Mouse (Mus musculus) embryo, embryonic 11 days (tissue): ENCODE results near the gene Hoxa6.

ENCODE experiments used
- DNase-seq: peaks from one replicate; pipeline ENCODE4 v3.0.0-alpha.2; 2015

Gene Hoxa6

GRCm38 (mm10) chr6:52161336-52162092 lies 47.0 kb downstream of the Hoxa6 start:
- peak; percentile 39 for DNase-seq

GRCm38 (mm10) chr6:52160511-52161335 lies 47.8 kb downstream of the Hoxa6 start:
- peak; percentile 81 for DNase-seq

DNA sequence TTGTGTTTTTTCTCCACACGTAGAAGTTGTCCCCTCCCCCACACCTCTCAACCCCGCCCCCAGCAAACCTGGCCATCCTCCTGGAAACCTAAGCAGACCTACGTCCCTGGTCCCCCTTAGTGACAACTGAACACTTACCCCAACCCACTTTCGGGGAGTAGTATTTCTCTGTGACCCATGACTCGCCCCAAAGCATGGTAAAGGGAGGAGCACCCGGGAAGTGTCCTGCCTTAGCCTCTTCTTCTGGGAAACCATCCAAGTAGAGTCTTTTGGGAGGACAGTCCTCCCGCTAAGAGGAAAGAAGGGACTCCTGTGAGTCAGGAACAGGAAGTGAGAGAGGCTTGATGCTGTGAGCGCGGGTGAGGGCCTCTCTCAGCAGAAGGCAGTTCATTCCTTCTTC lies 48.5 kb downstream of the Hoxa6 start:
- peak; percentile 52 for DNase-seq

DNA sequence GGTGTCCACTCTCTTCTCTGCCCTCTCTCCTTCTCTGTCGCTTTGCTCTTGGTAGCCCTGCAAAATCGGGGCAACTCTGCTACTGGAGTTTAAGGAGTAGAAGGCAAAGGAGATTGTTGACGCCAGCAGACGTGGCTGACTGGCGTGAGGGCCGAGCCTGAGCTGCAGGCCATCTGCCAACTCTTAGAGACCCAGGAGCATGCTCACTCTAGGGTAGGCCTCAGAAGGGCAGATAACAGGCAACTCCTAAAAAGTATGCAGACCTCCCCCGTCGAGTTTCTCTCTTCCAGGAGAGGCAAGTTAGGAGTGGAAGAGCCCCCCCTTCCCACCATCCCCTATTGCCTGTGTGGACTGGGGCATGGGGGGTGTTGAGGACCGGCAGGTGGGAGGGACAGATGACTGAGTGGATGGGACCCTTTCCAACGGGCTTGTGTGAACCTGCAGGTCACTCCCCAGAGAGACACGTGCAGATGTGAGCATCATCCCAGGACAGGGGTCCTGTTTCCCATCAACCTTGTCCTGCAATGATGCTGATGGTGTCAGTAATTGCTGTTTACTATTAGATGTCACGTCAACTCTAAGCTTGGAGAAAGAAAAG lies 49.3 kb downstream of the Hoxa6 start:
- peak; percentile 52 for DNase-seq

- peak; percentile 94 for DNase-seq
These were observed 50.1 kb downstream of the Hoxa6 start, which contains the start of gene Hoxa1 for GRCm38 (mm10) chr6:52158276-52159051. Gene Hoxa1, minus strand, starts transcription at chr6:52158317.

- DNase-seq = peak; percentile 27
These were observed 50.9 kb downstream of the Hoxa6 start for GRCm38 (mm10) chr6:52157466-52158275.

DNA sequence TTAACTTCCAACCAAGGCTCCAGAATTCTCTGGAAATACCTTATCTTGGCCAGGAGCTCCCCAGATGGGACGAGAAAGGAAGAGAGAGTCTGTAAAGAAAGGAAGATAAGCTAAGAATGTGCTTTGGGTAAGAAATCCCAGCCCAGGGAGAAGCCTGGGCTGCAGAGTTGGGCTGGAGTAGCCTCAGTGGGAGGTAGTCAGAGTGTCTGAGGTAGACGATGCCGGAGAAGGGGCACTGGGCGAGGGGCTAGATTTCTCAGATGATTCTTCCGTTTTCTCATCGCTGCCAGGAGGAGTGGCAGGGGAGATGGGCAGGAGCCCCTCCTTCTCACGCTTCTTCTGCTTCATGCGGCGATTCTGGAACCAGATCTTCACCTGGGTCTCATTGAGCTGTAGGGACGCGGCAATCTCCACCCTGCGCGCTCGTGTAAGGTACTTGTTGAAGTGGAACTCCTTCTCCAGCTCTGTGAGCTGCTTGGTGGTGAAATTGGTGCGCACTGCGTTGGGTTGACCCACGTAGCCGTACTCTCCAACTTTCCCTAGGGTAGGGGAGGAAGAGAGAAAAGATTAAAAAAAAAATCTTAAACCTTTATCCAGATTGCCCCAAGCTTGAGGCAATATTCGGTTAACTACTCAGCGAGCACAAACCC lies 51.8 kb downstream of the Hoxa6 start:
- no peak for DNase-seq
